Mouse (Mus musculus) thymus, adult 2 months (tissue): ENCODE measurements around the gene Gm49333. TPM values are rescaled to one million over a fixed set of nuclear protein-coding genes. Genes with fewer than 3 reads are reported as not detected.

Experiments
- DNase-seq: peaks from one replicate; pipeline ENCODE4 v3.0.0; 2021
- H3K27ac ChIP-seq: fragments of 200-500 bp; 2 replicates; pipeline ENCODE4 v1.5.1; 2012; ENCODE audit warnings: low read length, control low read depth; ENCODE audit not compliant: control insufficient read depth, insufficient read depth
- H3K27me3 ChIP-seq: fragments of 200-500 bp; 2 replicates; pipeline ENCODE4 v1.6.1; 2012; ENCODE audit warnings: mild to moderate bottlenecking, low read length, moderate library complexity, mixed read lengths; ENCODE audit not compliant: control insufficient read depth, insufficient read depth
- H3K36me3 ChIP-seq: fragments of 200-500 bp; 2 replicates; pipeline ENCODE4 v1.6.1; 2012; ENCODE audit warnings: mild to moderate bottlenecking, low read length, moderate library complexity; ENCODE audit not compliant: control insufficient read depth, insufficient read depth
- H3K4me1 ChIP-seq: fragments of 200-500 bp; replicated peaks from 2 replicates; pipeline ENCODE4 v1.6.1; 2012; ENCODE audit warnings: low read length; ENCODE audit not compliant: control insufficient read depth, insufficient read depth
- H3K4me3 ChIP-seq: fragments of 200-500 bp; 2 replicates; pipeline ENCODE4 v1.5.1; 2012; ENCODE audit warnings: mild to moderate bottlenecking, low read length, control low read depth, moderate library complexity; ENCODE audit not compliant: control insufficient read depth, insufficient read depth
- CTCF ChIP-seq: fragments of 200-500 bp; IDR thresholded peaks from 2 replicates; pipeline ENCODE4 v1.5.1; 2012; ENCODE audit warnings: mild to moderate bottlenecking, control low read depth, low read length, moderate library complexity, borderline replicate concordance; ENCODE audit not compliant: control insufficient read depth, poor library complexity, insufficient read depth; ENCODE audit errors: extremely low read depth
- POLR2A ChIP-seq: fragments of 200-500 bp; IDR thresholded peaks from 2 replicates; pipeline ENCODE4 v1.6.1; 2012; ENCODE audit warnings: mild to moderate bottlenecking, low read length, control low read depth, moderate library complexity; ENCODE audit not compliant: control insufficient read depth, poor library complexity, insufficient read depth; ENCODE audit errors: extremely low read depth
- WGBS: fragments of 180-500 bp; shearing (Covaris S2); methylation state at CpG from one replicate; pipeline ENCODE4 v1.1.7; 2018; 5-methylcytosine and 5-hydroxymethylcytosine counted together
- polyA plus RNA-seq: library from polyadenylated mRNA; depleted of rRNA; stranded (reverse); fragments of >200 nt; gene quantifications from 2 replicates; pipeline ENCODE4 v1.2.3, GENCODE M21; 2012; rRNA removed

Gene Gm49333
- polyA plus RNA-seq, 1 experiment, result not detected

DNA sequence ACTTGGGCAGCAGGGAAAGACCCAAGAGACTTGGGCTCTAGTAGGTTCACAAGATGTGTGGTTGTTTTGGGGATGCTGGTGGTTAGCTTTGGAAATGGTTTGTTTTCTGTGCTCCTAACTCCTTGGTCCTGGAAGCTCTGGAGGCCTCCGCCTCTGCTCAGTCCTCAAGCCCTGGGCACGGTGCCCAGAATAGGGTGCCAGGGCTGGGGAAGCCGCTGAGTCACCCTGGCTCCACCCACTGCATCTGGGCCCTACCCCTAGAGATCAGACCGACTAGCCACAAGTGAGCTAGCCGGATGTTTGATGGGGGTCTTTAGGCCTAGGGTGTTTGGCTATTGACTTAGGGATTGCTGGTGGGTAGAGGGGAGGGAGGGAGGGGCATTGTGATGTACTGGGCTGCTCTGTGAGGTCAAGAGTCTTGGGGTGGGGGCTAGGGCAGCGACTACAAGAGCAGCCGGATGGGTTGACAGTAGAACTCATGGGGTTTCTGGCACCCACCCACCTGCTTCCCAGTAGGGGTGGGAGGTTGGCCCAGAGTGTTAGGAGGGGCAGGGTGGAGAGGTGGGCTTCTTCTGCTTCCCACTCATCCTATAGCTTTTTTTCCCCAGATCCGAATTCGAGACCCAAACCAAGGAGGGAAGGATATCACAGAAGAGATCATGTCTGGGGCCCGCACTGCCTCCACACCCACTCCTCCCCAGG lies 66.7 kb downstream of the Gm49333 start:
- no peak for DNase-seq
- Histone ChIP-seq H3K27me3 (no peaks in the 10 kb centered on the region), H3K4me1 (peaks cover 13% of the 10 kb centered on the region), H3K36me3 (peaks cover 73% of the 10 kb centered on the region), H3K4me3 (no peak overlapping the region), H3K27ac (no peak overlapping the region)
- TF ChIP-seq POLR2A (no peak), CTCF (no peak)
- WGBS, result 61% methylated on average over 10 of the region's 10 CpGs

DNA sequence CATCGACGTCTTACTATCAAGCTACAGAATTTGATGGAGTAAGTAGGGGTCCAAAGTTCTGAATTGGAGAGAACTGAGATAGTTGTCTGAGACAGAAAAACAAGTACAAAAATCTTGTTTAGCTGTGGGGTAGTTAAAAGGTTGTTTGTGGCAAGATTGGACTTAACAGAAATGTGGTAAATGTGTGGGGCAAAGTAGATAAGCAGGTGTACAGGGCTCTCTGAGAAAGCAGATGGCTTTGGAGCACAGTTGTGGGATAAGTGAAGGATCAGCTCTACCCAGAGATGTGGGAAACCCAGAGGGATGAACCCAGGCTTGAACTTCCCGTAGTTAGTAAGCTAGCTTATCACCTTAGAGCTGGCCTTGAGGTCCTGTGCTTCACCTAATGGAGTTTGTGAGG lies 79.4 kb downstream of the Gm49333 start:
- WGBS, result 73% methylated on average over 3 of the region's 3 CpGs
- no peaks in the 10 kb centered on the region; the same call in 1 of the 2 replicates for H3K27me3 ChIP-seq
- peaks cover 47% of the 10 kb centered on the region for H3K36me3 ChIP-seq
- no peak overlapping the region for H3K27ac ChIP-seq
- no peak overlapping the region for H3K4me3 ChIP-seq
- peaks cover 10% of the 10 kb centered on the region for H3K4me1 ChIP-seq
- no peak for DNase-seq
- no peak for TF ChIP-seq CTCF
- TF ChIP-seq POLR2A, result no peak

GRCm38 (mm10) chr16:20691617-20692016 lies 80.2 kb downstream of the Gm49333 start:
- peaks cover 14% of the 10 kb centered on the region for H3K4me1 ChIP-seq
- H3K36me3 ChIP-seq, result peaks cover 38% of the 10 kb centered on the region
- no peak for TF ChIP-seq CTCF
- TF ChIP-seq POLR2A, result no peak
- no peaks in the 10 kb centered on the region; the same call in 1 of the 2 replicates for H3K27me3 ChIP-seq
- no peak for DNase-seq
- no peak overlapping the region for H3K27ac ChIP-seq
- H3K4me3 ChIP-seq, result no peak overlapping the region
- 90% methylated on average over 1 of the region's 1 CpGs for WGBS

GRCm38 (mm10) chr16:20692241-20692965 lies 81.0 kb downstream of the Gm49333 start:
- H3K27me3 ChIP-seq, result no peaks in the 10 kb centered on the region; the same call in 1 of the 2 replicates
- no peak overlapping the region for H3K27ac ChIP-seq
- no peak for DNase-seq
- peaks cover 14% of the 10 kb centered on the region for H3K4me1 ChIP-seq
- H3K4me3 ChIP-seq, result no peak overlapping the region
- TF ChIP-seq POLR2A (no peak), CTCF (no peak)
- 86% methylated on average over 16 of the region's 16 CpGs for WGBS
- peaks cover 30% of the 10 kb centered on the region for H3K36me3 ChIP-seq

DNA sequence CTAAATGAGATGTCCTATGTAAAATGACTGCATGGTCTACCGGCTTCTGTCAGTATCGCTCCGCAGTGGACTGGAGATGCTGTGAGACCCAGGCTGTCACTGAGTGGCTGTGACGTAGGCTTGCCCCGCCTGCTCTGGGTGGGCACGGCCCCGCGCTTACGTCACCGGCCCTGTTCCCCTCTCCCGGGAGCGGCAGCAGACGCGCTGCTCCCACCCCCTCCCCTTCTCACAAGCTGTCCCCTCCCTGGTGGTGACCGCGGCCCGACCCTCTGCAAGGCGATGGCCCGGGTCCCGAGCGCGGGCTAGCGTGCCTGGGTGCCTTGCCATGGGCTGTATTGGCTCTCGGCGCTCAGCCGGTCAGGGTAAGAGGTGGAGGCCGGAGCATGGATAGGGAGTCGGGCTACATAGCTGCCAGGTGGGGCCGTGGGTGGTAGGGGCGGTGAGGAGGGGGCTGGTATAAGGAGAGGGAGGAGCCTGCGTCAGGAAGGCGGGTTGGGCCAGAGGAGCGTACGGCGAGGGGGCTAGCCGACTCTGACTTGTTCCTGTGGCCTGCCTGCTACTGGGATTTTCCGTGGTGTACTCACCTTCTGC lies 81.8 kb downstream of the Gm49333 start, which contains the start of gene Fam131a:
Gene Fam131a (plus strand): TSS at position 131 of the 591 bp plus-strand sequence.
- Histone ChIP-seq H3K36me3 (peaks cover 22% of the 10 kb centered on the region), H3K27ac (no peak within 1 kb of the TSS), H3K27me3 (no peaks in the 10 kb centered on the region; the same call in 1 of the 2 replicates), H3K4me1 (peaks cover 14% of the 10 kb centered on the region), H3K4me3 (peak within 1 kb of the TSS; percentile 53)
- TF ChIP-seq CTCF (no peak), POLR2A (no peak)
- WGBS, result 3% methylated on average over 37 of the region's 37 CpGs
- peak; percentile 85 for DNase-seq

DNA sequence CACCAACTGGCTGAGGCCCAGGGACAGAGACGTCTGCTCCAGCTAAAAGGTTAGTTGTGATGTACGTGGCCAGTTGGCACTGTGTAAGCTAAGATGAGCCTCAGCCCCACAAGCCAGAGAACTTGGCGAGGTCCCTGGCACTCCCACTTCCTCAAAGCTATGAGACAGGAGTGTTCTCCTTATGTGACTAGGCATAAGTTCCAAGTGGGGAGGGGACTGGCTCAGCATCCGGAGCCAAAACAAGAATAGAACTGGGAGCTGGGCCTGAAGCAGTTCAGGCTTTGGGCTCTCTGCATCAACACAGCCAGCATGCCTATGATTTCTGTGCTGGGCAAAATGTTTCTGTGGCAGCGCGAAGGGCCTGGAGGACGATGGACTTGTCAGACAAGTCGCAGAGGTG lies 83.4 kb downstream of the Gm49333 start:
- no peak for DNase-seq
- Histone ChIP-seq H3K4me3 (no peak overlapping the region), H3K36me3 (peaks cover 7% of the 10 kb centered on the region), H3K4me1 (peaks cover 14% of the 10 kb centered on the region), H3K27ac (no peak overlapping the region), H3K27me3 (no peaks in the 10 kb centered on the region; the same call in 1 of the 2 replicates)
- TF ChIP-seq CTCF (no peak), POLR2A (no peak)
- WGBS, result 69% methylated on average over 8 of the region's 8 CpGs

Other genes starting within 250 kb of the Gm49333 start
- gene Abcc5, start 185.2 kb upstream of the Gm49333 start, polyA plus RNA-seq, result 244 and 275 TPM in 2 replicates
- 40.7 and 44.7 TPM in 2 replicates for gene Eif2b5, start 112.8 kb upstream of the Gm49333 start, polyA plus RNA-seq
- gene Dvl3, start 94.6 kb upstream of the Gm49333 start, polyA plus RNA-seq, result 42.7 and 49.5 TPM in 2 replicates
- 512 and 578 TPM in 2 replicates for gene Ap2m1, start 76.1 kb upstream of the Gm49333 start, polyA plus RNA-seq
- 60.9 and 70.8 TPM in 2 replicates for gene Abcf3, start 63.0 kb upstream of the Gm49333 start, polyA plus RNA-seq
- gene Vwa5b2, start 22.1 kb upstream of the Gm49333 start, polyA plus RNA-seq, result 0.03 and 0.15 TPM in 2 replicates
- gene Eef1akmt4, start within 50 bp of the Gm49333 start, polyA plus RNA-seq, result 21.3 and 24.0 TPM in 2 replicates
- 35.0 and 35.4 TPM in 2 replicates for gene Alg3, start 125 bp downstream of the Gm49333 start, polyA plus RNA-seq
- gene Camk2n2, start 9.7 kb downstream of the Gm49333 start, polyA plus RNA-seq, result 3.5 TPM in 2 replicates
- gene Ece2, start 18.2 kb downstream of the Gm49333 start, polyA plus RNA-seq, result 0.32 and 0.42 TPM in 2 replicates
- 101 and 104 TPM in 2 replicates for gene Psmd2, start 40.0 kb downstream of the Gm49333 start, polyA plus RNA-seq
- gene Eif4g1, start 56.7 kb downstream of the Gm49333 start, polyA plus RNA-seq, result 618 and 639 TPM in 2 replicates
- 6.9 and 8.9 TPM in 2 replicates for gene Fam131a, start 81.6 kb downstream of the Gm49333 start, polyA plus RNA-seq
- gene Polr2h, start 106.1 kb downstream of the Gm49333 start, polyA plus RNA-seq, result 24.7 and 32.9 TPM in 2 replicates
- 40.5 and 42.1 TPM in 2 replicates for gene Clcn2, start 106.1 kb downstream of the Gm49333 start, polyA plus RNA-seq
- gene Chrd, start 121.5 kb downstream of the Gm49333 start, polyA plus RNA-seq, result 3.6 and 3.7 TPM in 2 replicates
- 0.69 and 1.0 TPM in 2 replicates for gene Thpo, start 122.9 kb downstream of the Gm49333 start, polyA plus RNA-seq